Mouse (Mus musculus) embryonic facial prominence, embryonic 13.5 days (tissue): ENCODE results near the gene Aknad1. TPM values are rescaled to one million over a fixed set of nuclear protein-coding genes. Genes with fewer than 3 reads are reported as not detected.
A peak's percentile ranks its signal among the peaks of the same experiment; 100 is the strongest.

Experiments
- ATAC-seq: fragments of 200-750 bp; cut with Nextera tagmentation; 2 replicates; pipeline ENCODE4 v1.8.0; 2017; ENCODE audit warnings: low read depth; ENCODE audit not compliant: insufficient number of reproducible peaks, insufficient read depth, low FRiP score, low TSS enrichment
- H3K27ac ChIP-seq: fragments of 300-500 bp; sonication (generic); 2 replicates; pipeline ENCODE4 v1.5.1; 2015; ENCODE audit warnings: moderate library complexity, mild to moderate bottlenecking, inconsistent platforms
- H3K27me3 ChIP-seq: fragments of 300-500 bp; sonication (generic); 2 replicates; pipeline ENCODE4 v1.6.1; 2015; ENCODE audit warnings: mild to moderate bottlenecking, inconsistent platforms
- H3K36me3 ChIP-seq: fragments of 300-500 bp; sonication (generic); 2 replicates; pipeline ENCODE4 v1.6.1; 2015; ENCODE audit warnings: mild to moderate bottlenecking, inconsistent platforms
- H3K4me1 ChIP-seq: fragments of 300-500 bp; sonication (generic); 2 replicates; pipeline ENCODE4 v1.6.1; 2015; ENCODE audit warnings: inconsistent platforms
- H3K4me2 ChIP-seq: fragments of 300-500 bp; sonication (generic); 2 replicates; pipeline ENCODE4 v1.6.1; 2015; ENCODE audit warnings: moderate library complexity, mild to moderate bottlenecking, inconsistent platforms
- H3K4me3 ChIP-seq: fragments of 300-500 bp; sonication (generic); 2 replicates; pipeline ENCODE4 v1.5.1; 2015; ENCODE audit warnings: mild to moderate bottlenecking, inconsistent platforms
- H3K9ac ChIP-seq: fragments of 300-500 bp; sonication (generic); 2 replicates; pipeline ENCODE4 v1.6.1; 2015; ENCODE audit warnings: mild to moderate bottlenecking, inconsistent platforms
- H3K9me3 ChIP-seq: fragments of 300-500 bp; sonication (generic); 2 replicates; pipeline ENCODE4 v1.6.1; 2016; ENCODE audit warnings: inconsistent platforms
- WGBS: fragments of 180-500 bp; shearing (Covaris S2); methylation state at CpG from one replicate; pipeline ENCODE4 v1.1.7; 2015; ENCODE audit warnings: mixed read lengths; 5-methylcytosine and 5-hydroxymethylcytosine counted together
- polyA plus RNA-seq: library from polyadenylated mRNA; unstranded; fragments of >200 nt; fragmentation: Nextera tagmentation; extraction: Ambion mirVana; gene quantifications from 2 replicates; pipeline ENCODE4 v1.2.1, GENCODE M21; 2015

Gene Aknad1
- polyA plus RNA-seq, 1 experiment from 2014 or later: 0.28 TPM

DNA sequence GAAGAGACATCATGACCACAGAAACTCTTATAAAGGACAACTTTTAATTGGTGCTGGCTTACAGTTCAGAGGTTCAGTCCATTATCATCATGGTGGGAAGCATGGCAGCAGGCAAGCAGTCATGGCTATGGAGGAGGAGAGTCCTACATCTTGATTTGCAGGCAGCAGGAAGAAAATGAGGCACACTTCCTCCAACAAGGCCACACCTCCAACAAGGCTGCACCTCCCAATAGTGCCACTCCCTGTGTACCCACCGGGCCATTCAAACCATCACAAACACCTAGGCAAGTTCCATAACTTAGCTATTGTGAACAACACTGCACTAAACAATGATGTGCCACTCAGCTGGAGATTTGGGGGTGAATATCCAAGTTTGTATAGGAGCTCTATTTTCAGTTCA, 15.1 kb downstream of the Aknad1 start:
- Histone ChIP-seq H3K4me3 (no peak overlapping the region), H3K4me2 (no peak overlapping the region), H3K9ac (no peak overlapping the region), H3K27ac (no peak overlapping the region), H3K36me3 (no peaks in the 10 kb centered on the region), H3K9me3 (no peaks in the 10 kb centered on the region), H3K27me3 (no peaks in the 10 kb centered on the region; the same call in 1 of the 2 replicates), H3K4me1 (peaks cover 23% of the 10 kb centered on the region)
- ATAC-seq: no peak
- WGBS: 87% methylated on average over 1 of the region's 1 CpGs

DNA sequence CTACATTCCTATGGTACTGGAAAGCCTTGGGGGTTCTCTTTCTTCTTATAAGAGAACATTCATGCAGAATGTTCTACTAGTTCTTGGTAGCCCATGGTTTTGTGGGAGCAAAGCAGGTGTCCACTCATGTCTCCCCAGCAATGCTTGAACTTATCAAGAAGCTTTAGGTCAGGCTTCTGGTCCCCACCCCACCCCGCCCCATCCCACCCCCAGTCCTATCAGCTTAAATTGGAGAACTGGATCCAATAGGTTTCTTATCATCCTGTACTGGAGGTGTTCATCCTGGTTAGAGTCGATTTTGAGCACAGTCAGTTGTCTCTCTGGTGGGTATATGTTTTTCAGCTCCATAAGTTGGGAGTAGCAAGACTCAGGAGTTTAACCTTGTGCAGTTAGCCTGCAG, 16.1 kb downstream of the Aknad1 start:
- Histone ChIP-seq H3K4me2 (no peak overlapping the region), H3K27me3 (no peaks in the 10 kb centered on the region; the same call in 1 of the 2 replicates), H3K4me1 (peaks cover 30% of the 10 kb centered on the region), H3K9me3 (no peaks in the 10 kb centered on the region), H3K36me3 (no peaks in the 10 kb centered on the region), H3K27ac (no peak overlapping the region), H3K4me3 (no peak overlapping the region), H3K9ac (no peak overlapping the region)
- no peak for ATAC-seq
- 85% methylated on average over 2 of the region's 2 CpGs for WGBS

DNA sequence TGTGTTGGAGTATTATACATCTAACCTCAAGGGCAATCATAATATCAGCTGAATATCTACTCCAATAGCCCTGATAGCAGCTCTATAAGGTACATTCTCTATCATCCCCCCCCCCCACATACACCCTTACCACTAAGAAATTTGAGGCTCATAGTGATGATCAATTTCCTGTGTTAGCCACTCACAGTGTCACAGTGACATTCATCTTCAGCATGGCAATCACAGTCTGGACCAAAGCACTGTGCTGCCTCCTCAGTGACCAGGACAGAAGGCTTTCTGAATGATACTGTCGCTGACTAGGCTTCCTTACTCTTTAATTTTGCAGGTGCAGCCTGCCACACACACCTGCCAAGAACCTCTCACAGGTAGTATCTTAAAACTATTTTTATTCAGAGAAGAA, 16.7 kb downstream of the Aknad1 start:
- H3K27ac ChIP-seq: no peak overlapping the region
- WGBS: 71% methylated on average over 1 of the region's 1 CpGs
- no peak overlapping the region for H3K9ac ChIP-seq
- ATAC-seq: no peak
- no peaks in the 10 kb centered on the region for H3K36me3 ChIP-seq
- peaks cover 30% of the 10 kb centered on the region for H3K4me1 ChIP-seq
- H3K27me3 ChIP-seq: no peaks in the 10 kb centered on the region; the same call in 1 of the 2 replicates
- no peak overlapping the region for H3K4me3 ChIP-seq
- no peaks in the 10 kb centered on the region for H3K9me3 ChIP-seq
- no peak overlapping the region for H3K4me2 ChIP-seq

DNA sequence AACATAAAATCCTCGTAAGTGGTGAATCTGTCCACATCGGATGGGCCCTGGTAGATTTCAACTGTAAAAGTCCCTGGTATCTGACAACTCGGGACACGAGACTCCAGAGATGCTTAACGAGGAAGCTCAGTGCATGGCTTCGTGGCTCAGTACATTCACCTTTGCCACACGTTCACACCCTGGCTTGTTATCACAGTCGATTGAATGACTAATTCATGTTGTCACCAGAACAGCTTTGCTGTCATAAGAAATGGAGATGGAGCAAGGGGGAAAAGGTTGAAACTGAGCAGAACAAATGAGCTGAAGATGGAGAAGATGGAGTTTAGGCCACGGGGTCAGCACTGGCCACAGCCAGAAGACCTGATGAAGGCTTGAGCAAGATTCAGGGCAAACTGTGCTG, 18.1 kb downstream of the Aknad1 start:
- no peaks in the 10 kb centered on the region for H3K36me3 ChIP-seq
- no peak overlapping the region; the same call in 1 of the 2 replicates for H3K27ac ChIP-seq

DNA sequence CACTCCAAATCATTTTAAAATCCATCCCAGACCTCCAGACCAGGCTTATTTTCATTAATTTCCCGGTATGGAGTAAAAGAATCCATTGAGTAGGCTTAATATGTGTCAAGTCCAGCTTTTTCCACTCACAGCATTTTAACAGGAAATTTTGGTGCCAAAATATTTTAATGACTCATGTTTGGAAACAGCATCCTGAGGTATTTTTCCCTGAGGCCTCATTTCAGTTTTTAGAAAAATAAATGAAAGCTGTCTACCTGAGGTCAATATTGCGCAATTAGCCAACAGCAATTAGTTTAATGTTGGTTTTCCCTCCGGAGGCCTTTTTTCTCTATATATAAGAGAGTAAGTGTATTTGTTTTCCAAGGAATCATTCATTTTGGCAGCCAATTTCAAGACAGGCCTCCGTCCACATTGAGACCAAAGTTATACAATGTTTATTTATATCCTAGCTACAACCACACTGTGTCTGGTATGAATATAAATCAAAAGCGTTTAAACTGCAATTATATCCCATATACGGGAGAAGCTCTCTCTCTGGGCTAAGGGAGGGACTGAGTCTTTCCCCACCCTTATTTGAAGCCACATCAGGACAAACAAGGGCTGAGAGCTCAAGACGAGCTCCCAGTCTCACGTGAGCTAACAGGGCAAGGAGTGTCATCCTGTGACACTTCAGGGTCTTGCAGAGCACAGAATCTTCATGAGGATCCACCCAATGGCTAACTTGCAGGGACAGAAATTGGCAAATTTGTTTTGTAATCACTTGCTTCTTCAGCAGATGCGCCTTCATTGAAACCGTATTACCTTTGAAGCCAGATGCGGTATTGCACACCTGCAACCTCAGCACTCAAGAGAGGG, 20.3 kb downstream of the Aknad1 start:
- Histone ChIP-seq H3K4me3 (no peak overlapping the region), H3K9me3 (no peaks in the 10 kb centered on the region), H3K4me2 (no peak overlapping the region), H3K27ac (peak overlapping the region; percentile 66), H3K36me3 (no peaks in the 10 kb centered on the region), H3K9ac (no peak overlapping the region), H3K4me1 (peaks cover 18% of the 10 kb centered on the region), H3K27me3 (no peaks in the 10 kb centered on the region)
- 64% methylated on average over 11 of the region's 11 CpGs for WGBS
- no peak for ATAC-seq

More for the DNA sequence above, 18.1 kb downstream of the Aknad1 start:
- WGBS: 73% methylated on average over 9 of the region's 9 CpGs
- Histone ChIP-seq H3K4me2 (no peak overlapping the region), H3K4me3 (no peak overlapping the region), H3K4me1 (peaks cover 17% of the 10 kb centered on the region), H3K9ac (no peak overlapping the region), H3K27me3 (no peaks in the 10 kb centered on the region; the same call in 1 of the 2 replicates), H3K9me3 (no peaks in the 10 kb centered on the region)
- no peak for ATAC-seq

DNA sequence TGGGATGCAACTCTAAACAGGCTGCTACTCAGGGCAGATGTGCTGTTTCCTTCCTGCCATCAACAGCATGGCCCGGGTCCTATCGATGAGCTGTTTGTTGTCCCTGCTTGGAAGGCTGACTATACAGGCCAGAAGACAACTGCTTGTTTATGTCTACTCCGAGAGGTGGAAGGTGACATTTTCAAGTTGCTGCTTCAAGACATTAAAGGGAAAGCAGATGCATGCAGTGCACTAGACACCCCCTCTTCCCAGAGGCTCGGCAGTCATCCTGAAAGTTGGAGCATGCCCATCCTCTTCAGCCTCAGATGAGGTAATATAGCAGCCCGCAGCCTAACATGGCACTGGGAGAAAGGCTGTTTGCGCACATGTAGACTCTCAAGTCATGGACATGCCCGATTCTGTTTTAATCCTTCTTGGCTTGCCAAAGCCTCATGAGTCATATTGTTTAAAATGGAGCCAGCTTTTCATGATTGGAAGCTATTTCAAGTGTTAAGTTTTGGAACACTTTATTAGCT, 23.2 kb downstream of the Aknad1 start:
- Histone ChIP-seq H3K4me1 (peaks cover 15% of the 10 kb centered on the region), H3K4me2 (no peak overlapping the region), H3K4me3 (no peak overlapping the region), H3K9me3 (no peaks in the 10 kb centered on the region), H3K9ac (no peak overlapping the region), H3K27ac (no peak overlapping the region), H3K27me3 (no peaks in the 10 kb centered on the region), H3K36me3 (no peaks in the 10 kb centered on the region)
- WGBS: 74% methylated on average over 7 of the region's 7 CpGs
- no peak for ATAC-seq

DNA sequence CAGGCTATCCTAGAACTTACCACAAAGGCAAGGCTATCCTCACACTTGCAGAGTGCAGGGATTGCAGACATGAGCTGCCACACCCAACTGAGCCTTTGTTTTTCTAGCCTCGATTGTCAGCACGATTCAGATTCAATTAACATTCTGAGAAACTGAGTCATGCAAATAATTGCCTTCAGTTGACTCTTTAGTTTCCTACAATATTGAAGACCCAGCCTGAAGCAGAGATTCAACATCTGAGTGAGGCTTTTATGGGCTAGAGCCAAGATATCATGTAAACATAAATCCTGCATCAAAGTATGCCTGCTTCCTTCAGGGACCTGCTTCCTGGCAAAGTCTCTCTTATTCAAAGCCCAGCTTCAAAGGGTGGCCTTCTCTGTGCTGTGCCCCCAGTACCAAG, 24.2 kb downstream of the Aknad1 start:
- no peak overlapping the region for H3K4me3 ChIP-seq
- no peaks in the 10 kb centered on the region for H3K36me3 ChIP-seq
- H3K4me2 ChIP-seq: no peak overlapping the region
- H3K27ac ChIP-seq: no peak overlapping the region
- peaks cover 13% of the 10 kb centered on the region for H3K4me1 ChIP-seq
- no peaks in the 10 kb centered on the region for H3K27me3 ChIP-seq
- no peaks in the 10 kb centered on the region for H3K9me3 ChIP-seq
- H3K9ac ChIP-seq: no peak overlapping the region
- ATAC-seq: no peak
- 68% methylated on average over 2 of the region's 2 CpGs for WGBS

DNA sequence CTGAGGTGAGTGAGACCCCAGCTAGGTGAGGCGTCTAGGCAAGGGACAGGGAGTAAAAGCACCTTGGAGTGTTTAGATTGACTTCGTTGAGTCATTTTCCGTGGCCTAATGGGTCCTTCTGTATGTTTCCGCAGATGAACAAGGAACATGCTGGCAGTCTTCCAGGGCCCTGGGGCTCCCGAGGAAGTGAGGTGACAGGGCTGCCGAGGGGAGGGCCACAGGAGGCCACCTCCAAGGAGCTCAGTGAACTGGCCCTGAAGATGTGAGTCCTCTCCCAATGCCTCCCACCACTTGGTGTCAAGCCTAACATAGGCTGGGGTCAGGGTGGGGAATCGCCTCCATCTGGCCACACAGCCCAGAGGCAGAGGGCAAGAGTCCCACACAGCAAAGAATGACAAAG, 25.5 kb downstream of the Aknad1 start:
- no peak overlapping the region for H3K4me2 ChIP-seq
- WGBS: 46% methylated on average over 7 of the region's 7 CpGs
- no peak for ATAC-seq
- no peak overlapping the region for H3K27ac ChIP-seq
- H3K9me3 ChIP-seq: no peaks in the 10 kb centered on the region
- no peaks in the 10 kb centered on the region for H3K36me3 ChIP-seq
- H3K4me1 ChIP-seq: peaks cover 11% of the 10 kb centered on the region
- H3K27me3 ChIP-seq: no peaks in the 10 kb centered on the region
- H3K9ac ChIP-seq: no peak overlapping the region
- no peak overlapping the region for H3K4me3 ChIP-seq

DNA sequence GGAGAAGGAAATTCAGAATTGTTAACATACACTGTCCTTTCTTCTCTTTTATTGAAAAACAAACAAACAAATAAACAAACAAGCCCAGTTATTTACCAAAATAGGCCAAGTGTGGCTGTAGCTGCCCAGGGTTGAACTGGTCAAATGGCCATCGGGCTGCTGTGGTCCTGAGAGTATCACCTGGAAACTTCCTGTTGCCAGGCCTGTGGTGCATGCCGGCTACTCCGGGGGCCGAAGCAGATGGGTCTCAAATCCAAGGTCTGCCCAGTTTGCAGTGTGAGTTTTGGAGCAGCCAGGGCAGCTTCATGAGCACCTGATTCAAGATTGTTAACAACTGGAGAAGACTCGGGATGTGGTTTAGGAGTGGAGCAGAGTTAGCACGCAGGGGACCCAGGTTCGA, 26.0 kb downstream of the Aknad1 start:
- Histone ChIP-seq H3K27ac (no peak overlapping the region), H3K4me3 (no peak overlapping the region), H3K36me3 (no peaks in the 10 kb centered on the region), H3K27me3 (no peaks in the 10 kb centered on the region), H3K9me3 (no peaks in the 10 kb centered on the region), H3K4me2 (no peak overlapping the region), H3K4me1 (peaks cover 9% of the 10 kb centered on the region), H3K9ac (no peak overlapping the region)
- no peak for ATAC-seq
- 82% methylated on average over 7 of the region's 7 CpGs for WGBS

DNA sequence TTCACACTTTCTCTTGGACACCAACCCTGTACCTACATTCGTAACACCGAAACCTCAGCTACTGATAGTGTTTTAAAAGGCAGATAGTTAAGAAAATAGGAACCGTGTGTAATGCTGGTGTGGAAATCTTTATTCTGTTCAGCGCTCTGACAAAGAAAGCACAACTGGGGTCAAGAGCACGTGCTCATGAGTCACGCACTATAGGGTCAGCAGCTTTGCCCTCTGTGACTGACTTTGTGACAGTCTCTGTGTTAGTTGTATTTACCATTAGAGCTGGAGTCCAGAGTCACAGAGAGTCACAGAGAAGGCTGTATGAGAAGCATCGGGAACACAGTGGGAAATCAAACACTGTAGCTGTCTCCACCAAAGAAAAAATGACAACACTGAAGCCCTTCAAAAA, 27.5 kb downstream of the Aknad1 start:
- no peak overlapping the region for H3K27ac ChIP-seq
- WGBS: 85% methylated on average over 7 of the region's 7 CpGs
- peaks cover 15% of the 10 kb centered on the region for H3K4me1 ChIP-seq
- H3K4me2 ChIP-seq: no peak overlapping the region
- H3K27me3 ChIP-seq: no peaks in the 10 kb centered on the region
- H3K9ac ChIP-seq: no peak overlapping the region
- ATAC-seq: no peak
- H3K4me3 ChIP-seq: no peak overlapping the region
- no peaks in the 10 kb centered on the region for H3K36me3 ChIP-seq
- H3K9me3 ChIP-seq: no peaks in the 10 kb centered on the region

DNA sequence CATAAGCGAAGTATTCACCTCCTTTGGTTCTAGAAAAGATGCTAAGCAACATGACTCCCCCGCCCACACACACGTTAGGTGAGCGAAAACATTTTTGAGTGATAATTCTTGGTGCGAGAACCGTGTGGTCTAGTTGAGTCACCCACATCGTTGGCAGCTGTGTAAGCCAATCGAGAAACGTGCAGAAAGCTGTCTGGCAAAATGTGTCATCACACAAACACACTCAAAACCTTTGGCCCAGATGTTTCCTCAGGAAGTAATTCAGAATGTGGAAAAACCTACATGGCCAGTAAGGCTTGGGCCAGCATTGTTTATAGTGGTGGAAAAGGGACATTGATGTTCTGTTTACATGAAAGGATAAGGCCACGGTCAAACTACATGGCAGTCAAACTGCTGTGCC, 28.0 kb downstream of the Aknad1 start:
- 82% methylated on average over 10 of the region's 10 CpGs for WGBS
- H3K4me1 ChIP-seq: peaks cover 15% of the 10 kb centered on the region
- H3K9me3 ChIP-seq: no peaks in the 10 kb centered on the region
- no peak overlapping the region for H3K4me2 ChIP-seq
- no peak for ATAC-seq
- H3K27me3 ChIP-seq: no peaks in the 10 kb centered on the region
- H3K36me3 ChIP-seq: no peaks in the 10 kb centered on the region
- no peak overlapping the region for H3K9ac ChIP-seq
- no peak overlapping the region for H3K4me3 ChIP-seq
- no peak overlapping the region for H3K27ac ChIP-seq

DNA sequence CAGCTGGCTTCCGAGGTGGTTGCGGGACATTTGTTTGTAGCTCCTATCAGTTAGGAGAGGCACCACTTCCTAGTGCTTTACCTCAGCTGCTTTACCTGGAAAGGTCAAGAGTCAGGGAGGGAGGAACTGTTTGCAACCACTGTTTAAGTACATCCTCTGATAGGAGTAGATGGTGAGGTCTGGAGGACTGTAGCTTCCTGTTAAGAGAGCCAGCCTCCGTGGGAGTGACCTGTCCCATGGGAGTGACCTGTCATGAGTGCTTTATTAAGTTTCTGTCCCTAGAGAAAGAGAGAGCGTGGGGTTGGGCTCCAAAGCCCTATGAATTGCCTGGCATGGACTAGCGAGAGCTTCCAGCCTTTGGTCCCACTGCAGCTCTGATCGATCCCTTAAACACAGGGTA, 30.1 kb downstream of the Aknad1 start:
- 76% methylated on average over 6 of the region's 6 CpGs for WGBS
- H3K27ac ChIP-seq: no peak overlapping the region

More for the DNA sequence above, 30.1 kb downstream of the Aknad1 start:
- H3K4me2 ChIP-seq: no peak overlapping the region
- H3K4me3 ChIP-seq: no peak overlapping the region
- H3K9ac ChIP-seq: no peak overlapping the region
- no peaks in the 10 kb centered on the region for H3K27me3 ChIP-seq
- H3K9me3 ChIP-seq: no peaks in the 10 kb centered on the region
- H3K36me3 ChIP-seq: no peaks in the 10 kb centered on the region
- H3K4me1 ChIP-seq: peaks cover 15% of the 10 kb centered on the region
- ATAC-seq: no peak
